Mouse (Mus musculus) lung, postnatal 14 days (tissue): Measurements from ENCODE around the gene Gaa.

Experiments
- DNase-seq: peaks from one replicate; pipeline ENCODE4 v3.0.0; 2021

Gene Gaa

GRCm38 (mm10) chr11:119306762-119307657, 39.3 kb downstream of the Gaa start:
- no peak for DNase-seq

GRCm38 (mm10) chr11:119307658-119307867, 39.9 kb downstream of the Gaa start, which contains the start of gene Card14:
Gene Card14, plus strand, starts transcription at chr11:119307768.
- no peak for DNase-seq

- DNase-seq, result peak; percentile 28
Measured at GRCm38 (mm10) chr11:119307916-119308315, 40.2 kb downstream of the Gaa start.

GRCm38 (mm10) chr11:119310621-119311020, 42.9 kb downstream of the Gaa start:
- DNase-seq, result no peak

GRCm38 (mm10) chr11:119314252-119314936, 46.7 kb downstream of the Gaa start:
- no peak for DNase-seq

GRCm38 (mm10) chr11:119316720-119317119, 49.0 kb downstream of the Gaa start:
- no peak for DNase-seq

GRCm38 (mm10) chr11:119322521-119322920, 54.8 kb downstream of the Gaa start:
- DNase-seq, result no peak

- no peak for DNase-seq
Measured at GRCm38 (mm10) chr11:119325068-119325467, 57.4 kb downstream of the Gaa start.

- DNase-seq, result no peak
Measured at GRCm38 (mm10) chr11:119330592-119330991, 62.9 kb downstream of the Gaa start.

GRCm38 (mm10) chr11:119331970-119332369, 64.3 kb downstream of the Gaa start:
- DNase-seq, result no peak
